Mouse (Mus musculus) intestine, embryonic 15.5 days (tissue): ENCODE measurements around the gene Slc35f3. TPM values are rescaled to one million over a fixed set of nuclear protein-coding genes. Genes with fewer than 3 reads are reported as not detected.

Experiments used
- ATAC-seq: fragments of 200-750 bp; cut with Nextera tagmentation; 2 replicates; pipeline ENCODE4 v1.8.0; 2017; ENCODE audit warnings: moderate TSS enrichment, moderate library complexity
- H3K27ac ChIP-seq: fragments of 300-500 bp; sonication (generic); 2 replicates; pipeline ENCODE4 v1.5.1; 2015; ENCODE audit warnings: mild to moderate bottlenecking, inconsistent platforms
- H3K27me3 ChIP-seq: fragments of 300-500 bp; sonication (generic); replicated peaks from 2 replicates; pipeline ENCODE4 v1.6.1; 2015; ENCODE audit warnings: inconsistent platforms
- H3K36me3 ChIP-seq: fragments of 300-500 bp; sonication (generic); 2 replicates; pipeline ENCODE4 v1.6.1; 2015; ENCODE audit warnings: inconsistent platforms
- H3K4me1 ChIP-seq: fragments of 300-500 bp; sonication (generic); replicated peaks from 2 replicates; pipeline ENCODE4 v1.6.1; 2015; ENCODE audit warnings: inconsistent platforms
- H3K4me2 ChIP-seq: fragments of 300-500 bp; sonication (generic); replicated peaks from 2 replicates; pipeline ENCODE4 v1.6.1; 2015; ENCODE audit warnings: mild to moderate bottlenecking, inconsistent platforms
- H3K4me3 ChIP-seq: fragments of 300-500 bp; sonication (generic); replicated peaks from 2 replicates; pipeline ENCODE4 v1.5.1; 2015; ENCODE audit warnings: inconsistent platforms
- H3K9ac ChIP-seq: fragments of 300-500 bp; sonication (generic); 2 replicates; pipeline ENCODE4 v1.6.1; 2015; ENCODE audit warnings: inconsistent platforms
- H3K9me3 ChIP-seq: fragments of 300-500 bp; sonication (generic); 2 replicates; pipeline ENCODE4 v1.6.1; 2016; ENCODE audit warnings: inconsistent platforms
- WGBS: fragments of 180-500 bp; shearing (Covaris S2); methylation state at CpG from one replicate; pipeline ENCODE4 v1.1.7; 2015; 5-methylcytosine and 5-hydroxymethylcytosine counted together
- polyA plus RNA-seq: library from polyadenylated mRNA; unstranded; fragments of >200 nt; fragmentation: Nextera tagmentation; extraction: Ambion mirVana; gene quantifications from 2 replicates; pipeline ENCODE4 v1.2.1, GENCODE M21; 2015

Slc35f3 gene
- polyA plus RNA-seq, 1 experiment from 2014 or later: 0.60 TPM

DNA sequence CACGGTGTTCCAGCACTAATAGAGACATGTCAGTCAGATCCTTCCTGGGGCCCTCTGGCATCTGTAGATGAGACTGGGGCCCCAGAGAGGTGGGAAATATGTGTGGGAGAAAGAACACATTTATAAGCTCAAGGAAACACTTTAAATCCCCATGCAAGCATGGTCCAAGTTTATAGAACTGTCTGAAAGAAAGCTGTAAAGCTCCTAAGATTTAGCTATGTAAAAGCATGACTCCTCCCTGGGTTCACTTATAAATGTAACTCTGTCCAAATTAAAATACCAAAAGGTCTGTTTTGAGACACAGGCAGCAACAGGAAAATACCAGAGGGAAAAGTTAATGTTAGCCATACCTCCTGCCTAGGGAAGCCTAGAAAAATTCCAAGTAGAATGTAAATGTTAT lies 42.8 kb downstream of the Slc35f3 start:
- Histone ChIP-seq H3K4me2 (no peak overlapping the region), H3K9ac (no peak overlapping the region), H3K4me1 (no peaks in the 10 kb centered on the region), H3K4me3 (no peak overlapping the region), H3K27ac (0 out of 2 replicates have a peak overlapping the region, but pooled peaks have one; percentile 23), H3K9me3 (no peaks in the 10 kb centered on the region), H3K27me3 (no peaks in the 10 kb centered on the region), H3K36me3 (no peaks in the 10 kb centered on the region)
- 30% methylated on average over 1 of the region's 1 CpGs for WGBS
- ATAC-seq: no peak

- no peak for ATAC-seq
- Histone ChIP-seq H3K4me2 (no peak overlapping the region), H3K9me3 (no peaks in the 10 kb centered on the region), H3K27ac (no peak overlapping the region), H3K9ac (no peak overlapping the region), H3K4me1 (no peaks in the 10 kb centered on the region), H3K27me3 (no peaks in the 10 kb centered on the region), H3K4me3 (no peak overlapping the region), H3K36me3 (no peaks in the 10 kb centered on the region)
- 81% methylated on average over 5 of the region's 5 CpGs for WGBS
Observed at GRCm38 (mm10) chr8:126343427-126343826, 45.1 kb downstream of the Slc35f3 start.

- H3K27ac ChIP-seq: no peak overlapping the region
- WGBS: 49% methylated on average over 4 of the region's 4 CpGs
- no peak for ATAC-seq
- H3K9me3 ChIP-seq: no peaks in the 10 kb centered on the region
- no peak overlapping the region for H3K9ac ChIP-seq
- no peaks in the 10 kb centered on the region for H3K4me1 ChIP-seq
- H3K27me3 ChIP-seq: no peaks in the 10 kb centered on the region
- no peak overlapping the region for H3K4me2 ChIP-seq
- H3K36me3 ChIP-seq: no peaks in the 10 kb centered on the region
- H3K4me3 ChIP-seq: no peak overlapping the region
Observed at GRCm38 (mm10) chr8:126345100-126345499, 46.7 kb downstream of the Slc35f3 start.

- Histone ChIP-seq H3K36me3 (no peaks in the 10 kb centered on the region), H3K4me2 (no peak overlapping the region), H3K4me1 (no peaks in the 10 kb centered on the region), H3K27ac (no peak overlapping the region), H3K9me3 (no peaks in the 10 kb centered on the region), H3K9ac (no peak overlapping the region), H3K4me3 (no peak overlapping the region), H3K27me3 (no peaks in the 10 kb centered on the region)
- 65% methylated on average over 1 of the region's 1 CpGs for WGBS
- ATAC-seq: no peak
Observed at GRCm38 (mm10) chr8:126353259-126353658, 54.9 kb downstream of the Slc35f3 start.

GRCm38 (mm10) chr8:126357946-126358345 lies 59.6 kb downstream of the Slc35f3 start:
- Histone ChIP-seq H3K27me3 (no peaks in the 10 kb centered on the region), H3K4me3 (no peak overlapping the region), H3K9ac (no peak overlapping the region), H3K4me1 (no peaks in the 10 kb centered on the region; the same call in 1 of the 2 replicates), H3K4me2 (no peak overlapping the region), H3K27ac (no peak overlapping the region), H3K9me3 (no peaks in the 10 kb centered on the region), H3K36me3 (no peaks in the 10 kb centered on the region)
- ATAC-seq: no peak
- WGBS: 44% methylated on average over 3 of the region's 3 CpGs

- Histone ChIP-seq H3K27me3 (no peaks in the 10 kb centered on the region), H3K9ac (no peak overlapping the region), H3K9me3 (no peaks in the 10 kb centered on the region), H3K4me2 (no peak overlapping the region), H3K4me3 (no peak overlapping the region), H3K36me3 (no peaks in the 10 kb centered on the region), H3K27ac (no peak overlapping the region), H3K4me1 (no peaks in the 10 kb centered on the region; the same call in 1 of the 2 replicates)
- whole genome bisulfite sequencing: 77% methylated on average over 6 of the region's 6 CpGs
- ATAC-seq: no peak
Observed at GRCm38 (mm10) chr8:126359296-126359695, 60.9 kb downstream of the Slc35f3 start.

- H3K4me1 ChIP-seq: no peaks in the 10 kb centered on the region; the same call in 1 of the 2 replicates
- 53% methylated on average over 11 of the region's 11 CpGs for WGBS
- no peaks in the 10 kb centered on the region for H3K9me3 ChIP-seq
- H3K4me2 ChIP-seq: no peak overlapping the region
- H3K36me3 ChIP-seq: no peaks in the 10 kb centered on the region
- H3K9ac ChIP-seq: no peak overlapping the region
- H3K4me3 ChIP-seq: no peak overlapping the region
- no peak for ATAC-seq
- H3K27ac ChIP-seq: no peak overlapping the region
- H3K27me3 ChIP-seq: no peaks in the 10 kb centered on the region
Observed at GRCm38 (mm10) chr8:126360106-126360505, 61.7 kb downstream of the Slc35f3 start.

- Histone ChIP-seq H3K4me2 (no peak overlapping the region), H3K36me3 (no peaks in the 10 kb centered on the region), H3K9me3 (no peaks in the 10 kb centered on the region), H3K4me1 (no peaks in the 10 kb centered on the region; the same call in 1 of the 2 replicates), H3K4me3 (no peak overlapping the region), H3K27me3 (no peaks in the 10 kb centered on the region), H3K9ac (no peak overlapping the region), H3K27ac (no peak overlapping the region)
- WGBS: 63% methylated on average over 5 of the region's 5 CpGs
- no peak for ATAC-seq
Observed at GRCm38 (mm10) chr8:126360701-126361100, 62.3 kb downstream of the Slc35f3 start.

DNA sequence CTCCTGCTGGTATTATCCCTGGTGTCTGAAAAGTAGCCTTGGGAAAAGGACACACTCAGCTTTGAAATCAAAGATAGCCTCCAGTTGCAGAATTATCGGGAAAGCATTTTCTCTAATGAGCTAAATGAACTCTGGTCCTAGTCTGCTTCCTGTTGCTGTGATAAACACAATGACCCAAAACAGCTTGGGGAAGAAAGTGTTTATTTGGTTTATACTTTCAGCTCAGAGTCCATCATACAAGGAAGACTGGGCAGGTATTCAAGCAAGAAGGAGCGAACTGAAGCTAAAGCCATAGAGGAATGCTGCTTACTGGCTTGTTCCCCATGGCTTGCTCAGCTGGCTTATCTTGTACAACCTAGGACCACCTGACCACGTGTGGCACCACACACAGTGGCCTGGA lies 67.9 kb downstream of the Slc35f3 start:
- WGBS: 70% methylated on average over 3 of the region's 3 CpGs
- no peak for ATAC-seq
- no peak overlapping the region for H3K27ac ChIP-seq
- no peaks in the 10 kb centered on the region for H3K27me3 ChIP-seq
- no peak overlapping the region for H3K4me2 ChIP-seq
- no peaks in the 10 kb centered on the region for H3K4me1 ChIP-seq
- no peaks in the 10 kb centered on the region for H3K9me3 ChIP-seq
- H3K9ac ChIP-seq: no peak overlapping the region
- no peaks in the 10 kb centered on the region for H3K36me3 ChIP-seq
- H3K4me3 ChIP-seq: no peak overlapping the region

DNA sequence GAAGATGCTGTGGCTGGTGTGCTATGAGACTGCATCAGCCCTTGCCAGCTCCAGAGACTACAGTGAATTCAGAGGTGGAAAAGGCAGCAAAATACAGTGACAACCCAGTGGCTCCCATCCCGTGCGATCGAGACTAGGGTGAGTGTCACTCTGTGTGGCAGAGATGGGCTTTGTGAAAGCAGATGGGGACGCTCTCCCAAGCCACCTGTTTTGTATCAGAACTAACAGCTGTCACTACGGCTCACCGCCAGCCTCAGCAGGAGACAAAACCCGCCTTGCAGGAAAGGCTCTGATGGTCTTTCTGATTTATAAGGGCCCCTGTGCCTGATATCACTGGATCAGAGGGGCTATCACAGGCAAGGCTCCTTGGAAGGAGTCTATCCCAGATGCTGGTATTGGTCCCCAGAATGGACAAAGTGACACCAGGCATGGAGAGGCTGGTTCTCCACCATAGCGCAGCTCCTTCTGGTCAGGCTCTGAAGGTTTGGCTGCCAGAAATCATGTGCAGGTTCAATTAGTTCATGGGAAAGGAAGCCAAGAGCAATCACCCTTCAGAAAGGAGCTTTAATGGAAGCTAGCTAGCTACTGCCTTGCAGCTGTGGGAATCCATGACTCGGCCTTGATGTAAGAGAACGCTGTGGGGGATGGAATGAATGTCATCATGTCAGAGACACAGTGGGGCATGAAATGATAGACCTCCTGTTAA lies 70.1 kb downstream of the Slc35f3 start:
- WGBS: 77% methylated on average over 10 of the region's 10 CpGs
- no peaks in the 10 kb centered on the region for H3K9me3 ChIP-seq
- ATAC-seq: no peak

GRCm38 (mm10) chr8:126371871-126372270 lies 73.5 kb downstream of the Slc35f3 start:
- no peaks in the 10 kb centered on the region for H3K36me3 ChIP-seq
- H3K4me3 ChIP-seq: no peak overlapping the region
- no peaks in the 10 kb centered on the region for H3K9me3 ChIP-seq
- H3K27me3 ChIP-seq: no peaks in the 10 kb centered on the region
- H3K4me2 ChIP-seq: no peak overlapping the region
- H3K4me1 ChIP-seq: no peaks in the 10 kb centered on the region
- no peak for ATAC-seq
- H3K27ac ChIP-seq: no peak overlapping the region
- WGBS: 79% methylated on average over 3 of the region's 3 CpGs
- no peak overlapping the region for H3K9ac ChIP-seq

More for the DNA sequence above, 70.1 kb downstream of the Slc35f3 start:
- no peak overlapping the region for H3K9ac ChIP-seq
- H3K36me3 ChIP-seq: no peaks in the 10 kb centered on the region
- H3K4me3 ChIP-seq: no peak overlapping the region
- no peak overlapping the region for H3K4me2 ChIP-seq
- no peaks in the 10 kb centered on the region for H3K4me1 ChIP-seq
- no peak overlapping the region for H3K27ac ChIP-seq
- no peaks in the 10 kb centered on the region for H3K27me3 ChIP-seq

DNA sequence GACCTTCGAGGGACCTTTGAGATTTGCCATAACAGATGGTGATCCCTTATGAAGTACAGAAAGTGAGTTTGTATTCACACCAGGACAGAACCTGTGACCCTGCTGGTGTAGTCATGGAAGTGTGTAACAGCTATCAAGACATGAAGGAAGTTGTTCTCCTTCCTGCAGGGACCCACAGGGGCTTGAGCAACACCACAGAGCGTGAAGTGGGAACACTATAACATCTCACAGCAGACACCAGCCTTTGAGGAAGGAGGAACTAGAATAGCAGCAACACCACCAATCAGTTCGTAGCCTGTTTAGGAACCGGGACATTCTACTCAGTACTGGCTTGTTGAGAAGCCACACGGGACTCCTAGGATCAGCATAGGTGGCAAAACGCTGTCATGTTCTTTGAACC lies 81.2 kb downstream of the Slc35f3 start:
- H3K36me3 ChIP-seq: no peaks in the 10 kb centered on the region
- H3K9me3 ChIP-seq: no peaks in the 10 kb centered on the region
- no peak overlapping the region for H3K27ac ChIP-seq
- no peak for ATAC-seq
- no peak overlapping the region for H3K4me2 ChIP-seq
- no peak overlapping the region for H3K9ac ChIP-seq
- 87% methylated on average over 6 of the region's 6 CpGs for WGBS
- H3K27me3 ChIP-seq: no peaks in the 10 kb centered on the region
- no peak overlapping the region for H3K4me3 ChIP-seq
- H3K4me1 ChIP-seq: no peaks in the 10 kb centered on the region

DNA sequence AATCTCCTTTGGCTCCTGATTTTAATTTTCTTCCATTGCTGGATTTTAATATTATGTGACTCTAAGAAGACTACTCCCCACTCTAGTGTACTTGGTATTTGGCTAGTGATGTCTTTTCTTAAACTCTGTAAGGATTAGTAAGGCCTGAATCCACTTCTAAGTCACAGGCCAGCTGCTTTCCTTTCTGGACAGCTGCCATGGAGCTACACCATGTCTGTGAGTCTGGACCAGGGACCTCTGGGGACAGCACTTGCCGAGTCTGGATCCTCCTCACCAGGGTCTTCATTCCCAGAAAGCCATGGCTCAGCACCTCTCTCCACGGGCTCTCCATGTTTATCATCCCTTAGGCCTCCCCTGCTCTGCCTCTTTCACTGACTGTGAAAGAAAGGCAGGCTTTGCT lies 81.8 kb downstream of the Slc35f3 start:
- Histone ChIP-seq H3K27me3 (no peaks in the 10 kb centered on the region), H3K4me2 (no peak overlapping the region), H3K4me3 (no peak overlapping the region), H3K4me1 (no peaks in the 10 kb centered on the region), H3K36me3 (no peaks in the 10 kb centered on the region), H3K9me3 (no peaks in the 10 kb centered on the region), H3K27ac (no peak overlapping the region), H3K9ac (no peak overlapping the region)
- ATAC-seq: no peak
- 36% methylated on average over 2 of the region's 2 CpGs for WGBS
